Mouse (Mus musculus) hindbrain, postnatal 0 days (tissue): ENCODE measurements around the gene Ppp1r7. TPM values are rescaled to one million over a fixed set of nuclear protein-coding genes. Genes with fewer than 3 reads are reported as not detected.
"Not testable (repeated sequence)": the region's sequence is repeated elsewhere in the genome, so short reads cannot be mapped to it uniquely, and the experiment has no call there.

Experiments used
- ATAC-seq: fragments of 200-750 bp; cut with Nextera tagmentation; 2 replicates; pipeline ENCODE4 v1.8.0; 2017; ENCODE audit warnings: mild to moderate bottlenecking, moderate TSS enrichment, moderate library complexity
- DNase-seq: peaks from one replicate; pipeline ENCODE4 v3.0.0-alpha.2; 2015; ENCODE audit warnings: low spot score
- H3K27ac ChIP-seq: fragments of 300-500 bp; sonication (generic); 2 replicates; pipeline ENCODE4 v1.5.1; 2014; ENCODE audit warnings: mild to moderate bottlenecking
- H3K27me3 ChIP-seq: fragments of 300-500 bp; sonication (generic); 2 replicates; pipeline ENCODE4 v1.6.1; 2014; ENCODE audit warnings: low read length, mixed read lengths; ENCODE audit not compliant: insufficient read depth
- H3K36me3 ChIP-seq: fragments of 300-500 bp; sonication (generic); 2 replicates; pipeline ENCODE4 v1.6.1; 2014; ENCODE audit warnings: low read length, mixed read lengths; ENCODE audit not compliant: insufficient read depth
- H3K4me1 ChIP-seq: fragments of 300-500 bp; sonication (generic); 2 replicates; pipeline ENCODE4 v1.6.1; 2014; ENCODE audit warnings: antibody characterized with exemption, low read length, mixed read lengths; ENCODE audit not compliant: insufficient read depth
- H3K4me2 ChIP-seq: fragments of 300-500 bp; sonication (generic); 2 replicates; pipeline ENCODE4 v1.6.1; 2014; ENCODE audit warnings: low read depth, mild to moderate bottlenecking, low read length, moderate library complexity, mixed read lengths
- H3K4me3 ChIP-seq: fragments of 300-500 bp; sonication (generic); 2 replicates; pipeline ENCODE4 v1.5.1; 2014; ENCODE audit warnings: low read length
- H3K9ac ChIP-seq: fragments of 300-500 bp; sonication (generic); replicated peaks from 2 replicates; pipeline ENCODE4 v1.6.1; 2014; ENCODE audit warnings: mild to moderate bottlenecking, low read length, moderate library complexity, mixed read lengths
- H3K9me3 ChIP-seq: fragments of 300-500 bp; sonication (generic); 2 replicates; pipeline ENCODE4 v1.6.1; 2016; ENCODE audit warnings: low read length, mixed read lengths
- CTCF ChIP-seq: IDR thresholded peaks from 2 replicates; pipeline ENCODE4 v1.5.1; 2016; ENCODE audit warnings: antibody characterized with exemption, control low read depth, low read depth
- WGBS: fragments of 180-500 bp; shearing (Covaris S2); extraction: QIAGEN DNeasy Blood & Tissue Kit; methylation state at CpG from one replicate; pipeline ENCODE4 v1.1.7; 2014; 5-methylcytosine and 5-hydroxymethylcytosine counted together
- polyA plus RNA-seq: library from polyadenylated mRNA; unstranded; fragments of >200 nt; fragmentation: Nextera tagmentation; extraction: Ambion mirVana; gene quantifications from 2 replicates; pipeline ENCODE4 v1.2.1, GENCODE M21; 2015
- total RNA-seq: library from RNA; depleted of rRNA; stranded (reverse); fragments of >200 nt; gene quantifications from 2 replicates; pipeline ENCODE4 v1.2.3, GENCODE M21; 2014; rRNA removed

Gene Ppp1r7
- 10.2 TPM in 2 replicates for total RNA-seq
- polyA plus RNA-seq: 62.2 and 67.1 TPM in 2 replicates

DNA sequence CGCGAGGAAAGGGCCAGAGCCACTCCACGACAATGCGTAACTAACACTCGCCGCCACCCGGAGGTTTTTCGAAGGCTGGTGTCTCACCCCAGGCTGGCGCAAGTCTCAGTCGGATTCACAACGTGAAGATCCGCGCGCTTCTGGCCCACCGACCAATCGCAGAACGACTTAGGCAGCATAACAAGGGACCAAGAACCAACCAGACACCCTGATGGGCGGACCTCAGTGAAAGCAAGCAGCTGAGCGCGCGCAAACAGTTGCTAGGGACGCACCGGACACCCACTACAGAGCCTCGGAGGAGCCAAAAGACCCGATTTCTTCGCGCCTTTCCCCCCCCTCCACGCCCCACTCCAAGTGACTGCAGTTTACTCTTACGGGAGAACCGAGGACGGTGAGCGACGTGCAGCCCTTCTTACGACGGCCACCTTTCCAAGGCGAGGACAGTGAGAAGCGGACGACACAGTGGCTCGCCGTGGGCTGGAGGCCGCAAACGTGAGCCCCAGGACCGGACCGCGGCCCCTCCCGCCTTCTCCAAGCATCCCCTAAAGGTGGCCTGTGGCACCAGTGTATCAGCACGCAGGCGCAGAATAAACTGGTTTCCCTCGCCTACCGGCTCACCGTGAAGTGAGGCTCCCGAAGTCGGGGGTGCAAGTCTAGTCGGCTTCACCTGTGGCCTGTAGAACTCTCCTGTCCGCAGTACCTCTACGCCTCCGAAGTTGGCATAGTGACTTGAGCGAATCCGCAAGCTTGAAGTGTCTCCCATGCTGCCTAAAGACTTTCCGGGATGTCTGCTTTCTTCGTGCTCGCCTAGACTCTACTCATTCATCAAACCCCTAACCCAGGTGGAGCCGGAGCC is at the start of gene Ppp1r7, which contains the start of gene Pask:
TSS of gene Ppp1r7 (plus strand) at position 207 of the 856 bp plus-strand sequence.
TSS of gene Pask (minus strand) at position 835 of the 856 bp plus-strand sequence.
- H3K36me3 ChIP-seq: no peaks in the 10 kb centered on the region
- H3K4me1 ChIP-seq: peaks cover 8% of the 10 kb centered on the region
- peak within 1 kb of the TSS; percentile 75 for H3K27ac ChIP-seq
- H3K4me3 ChIP-seq: peak within 1 kb of the TSS; percentile 66
- WGBS: under 1% methylated on average over 63 of the region's 63 CpGs
- DNase-seq (peak; percentile 98), ATAC-seq (peak; percentile 95)
- no peaks in the 10 kb centered on the region for H3K9me3 ChIP-seq
- H3K4me2 ChIP-seq: peak within 1 kb of the TSS; percentile 64
- H3K9ac ChIP-seq: peak within 1 kb of the TSS; percentile 79
- no peak for TF ChIP-seq CTCF
- H3K27me3 ChIP-seq: no peaks in the 10 kb centered on the region

DNA sequence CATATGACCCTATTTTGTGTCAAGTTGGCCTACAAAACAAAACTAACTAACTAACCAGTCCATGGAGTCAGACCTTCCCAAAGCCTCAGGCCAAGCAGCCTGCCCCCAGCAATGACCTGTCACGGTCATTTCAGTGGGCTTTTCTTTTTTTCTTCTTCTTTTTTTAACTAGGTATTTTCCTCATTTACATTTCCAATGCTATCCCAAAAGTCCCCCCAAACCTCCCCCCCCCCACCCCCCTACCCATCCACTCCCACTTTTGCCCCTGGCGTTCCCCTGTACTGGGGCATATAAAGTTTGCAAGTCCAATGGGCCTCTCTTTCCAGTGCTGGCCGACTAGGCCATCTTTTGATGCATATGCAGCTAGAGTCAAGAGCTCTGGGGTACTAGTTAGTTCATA is 48.2 kb upstream of the Ppp1r7 start:
- H3K4me1 ChIP-seq, H3K4me3 ChIP-seq, H3K27me3 ChIP-seq, H3K9ac ChIP-seq, DNase-seq, H3K4me2 ChIP-seq, ATAC-seq, H3K27ac ChIP-seq, H3K9me3 ChIP-seq: not testable (repeated sequence)
- WGBS: 69% methylated on average over 3 of the region's 3 CpGs
- H3K36me3 ChIP-seq: peaks cover 23% of the 10 kb centered on the region

DNA sequence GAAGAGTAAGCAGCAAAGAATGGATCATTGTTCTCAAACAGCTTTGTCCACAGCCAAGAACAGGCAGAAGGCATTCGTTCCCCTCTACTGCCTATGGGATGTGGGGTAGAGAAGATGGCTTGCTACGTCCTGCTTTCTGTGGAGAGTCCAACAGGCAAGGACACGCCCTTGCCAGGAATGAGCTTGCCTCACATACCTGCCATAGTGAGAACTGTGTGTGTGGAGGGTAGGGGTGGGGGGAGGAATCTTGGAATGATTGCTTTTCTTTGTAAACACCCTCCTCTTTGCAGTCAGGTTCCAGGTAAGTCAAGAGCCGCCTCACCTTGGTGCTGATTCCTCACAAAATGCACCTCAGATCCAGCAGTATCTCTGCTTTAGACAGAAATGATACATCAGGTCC is 42.9 kb upstream of the Ppp1r7 start:
- no peak overlapping the region for H3K4me3 ChIP-seq
- DNase-seq (no peak), ATAC-seq (no peak)
- H3K9me3 ChIP-seq: no peaks in the 10 kb centered on the region
- H3K4me2 ChIP-seq: no peak overlapping the region
- no peak for TF ChIP-seq CTCF
- 90% methylated on average over 4 of the region's 4 CpGs for WGBS
- H3K36me3 ChIP-seq: peaks cover 44% of the 10 kb centered on the region
- no peak overlapping the region for H3K9ac ChIP-seq
- no peaks in the 10 kb centered on the region for H3K4me1 ChIP-seq
- no peaks in the 10 kb centered on the region for H3K27me3 ChIP-seq
- H3K27ac ChIP-seq: no peak overlapping the region

DNA sequence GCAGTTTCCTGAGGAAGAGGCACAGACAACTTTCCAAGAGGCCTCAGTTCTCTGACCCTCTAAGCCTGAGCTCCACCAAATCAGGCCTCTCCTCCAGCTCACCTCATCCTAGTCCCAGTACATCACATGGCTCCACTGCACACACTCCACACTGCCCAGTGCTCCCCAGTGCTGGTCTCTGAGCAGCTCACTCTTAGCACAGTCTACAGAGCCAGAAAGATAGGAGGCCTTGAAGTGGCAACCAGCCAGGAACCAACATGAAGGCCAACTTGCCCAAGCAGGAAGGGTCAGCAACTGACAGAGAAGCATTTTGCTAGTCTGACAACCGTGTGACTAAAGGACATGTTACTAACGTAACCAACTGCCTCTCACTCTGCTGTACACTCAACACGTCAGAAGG is 42.1 kb upstream of the Ppp1r7 start:
- no peak overlapping the region for H3K4me3 ChIP-seq
- H3K9ac ChIP-seq: 0 out of 2 replicates have a peak overlapping the region, but pooled peaks have one; percentile 17
- H3K9me3 ChIP-seq: no peaks in the 10 kb centered on the region
- H3K4me2 ChIP-seq: no peak overlapping the region
- H3K27me3 ChIP-seq: no peaks in the 10 kb centered on the region
- H3K36me3 ChIP-seq: peaks cover 42% of the 10 kb centered on the region
- DNase-seq (no peak), ATAC-seq (no peak)
- H3K4me1 ChIP-seq: no peaks in the 10 kb centered on the region
- no peak overlapping the region for H3K27ac ChIP-seq
- TF ChIP-seq CTCF: no peak
- 67% methylated on average over 3 of the region's 3 CpGs for WGBS

DNA sequence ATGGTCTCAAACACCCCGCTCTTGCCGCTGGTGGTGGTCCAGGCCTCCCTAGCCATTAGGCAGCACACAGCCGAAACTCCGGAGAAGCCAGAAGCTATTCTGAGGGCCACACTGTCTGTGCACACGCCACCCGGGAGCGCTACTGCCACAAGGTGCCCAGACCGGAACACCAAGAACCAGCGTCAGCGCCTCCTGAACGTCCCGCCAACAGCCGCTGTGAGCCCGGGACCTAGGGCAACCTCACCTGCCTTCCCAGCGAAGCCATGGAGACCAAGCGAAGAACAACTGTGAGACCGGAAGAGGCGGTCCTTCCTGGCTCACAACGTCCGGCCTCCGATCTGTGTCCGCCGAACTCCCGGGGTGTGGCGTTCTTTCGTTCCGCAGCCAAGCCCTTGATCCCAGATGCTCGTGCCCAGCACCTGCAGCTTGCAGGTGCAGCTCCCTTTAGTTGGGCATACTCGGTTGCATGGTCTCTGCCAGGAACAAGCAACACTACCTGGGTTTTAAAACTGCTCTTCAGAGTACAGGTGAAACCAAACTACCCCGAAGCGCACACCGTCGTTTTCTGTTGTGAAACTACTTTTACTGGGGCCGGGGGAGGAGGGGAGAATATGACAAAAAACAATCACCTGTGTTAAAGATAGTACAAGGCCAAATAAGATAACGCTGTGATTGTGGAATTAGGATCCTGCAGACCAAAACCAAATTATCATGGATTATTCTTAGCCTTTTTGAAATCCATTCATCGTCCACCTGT is 36.9 kb upstream of the Ppp1r7 start, which contains the start of gene Mterf4:
TSS of gene Mterf4 (minus strand) at position 335 of the 757 bp plus-strand sequence.
- Histone ChIP-seq H3K27me3 (no peaks in the 10 kb centered on the region), H3K36me3 (peaks cover 14% of the 10 kb centered on the region; the same call in 1 of the 2 replicates), H3K4me1 (no peaks in the 10 kb centered on the region), H3K4me3 (peak within 1 kb of the TSS; percentile 87), H3K9ac (peak within 1 kb of the TSS; percentile 77), H3K27ac (peak within 1 kb of the TSS; percentile 65; the same call in 1 of the 2 replicates), H3K4me2 (peak within 1 kb of the TSS; percentile 87), H3K9me3 (no peaks in the 10 kb centered on the region)
- TF ChIP-seq CTCF: peak; percentile 22
- 8% methylated on average over 36 of the region's 36 CpGs for WGBS
- ATAC-seq (peak; percentile 95), DNase-seq (peak; percentile 92)

DNA sequence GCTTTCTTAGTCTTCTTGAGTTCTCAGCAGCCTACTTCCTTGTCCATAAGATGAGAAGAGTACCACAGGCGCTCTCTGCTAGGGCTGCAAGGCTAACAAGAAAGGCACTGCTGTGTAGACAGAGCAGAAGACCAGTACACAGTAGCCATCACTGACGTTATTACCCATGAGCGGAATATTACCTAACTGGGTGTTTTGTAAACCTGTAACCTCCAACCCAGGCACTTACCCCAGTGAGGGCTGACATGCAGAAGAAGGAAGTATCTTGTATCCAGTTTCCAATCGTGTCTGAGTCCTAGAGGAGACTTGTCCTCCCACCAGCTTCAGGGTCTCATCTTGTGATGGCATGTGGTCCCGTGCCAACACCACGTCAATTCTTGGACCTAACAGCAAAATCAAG is 18.7 kb upstream of the Ppp1r7 start:
- Histone ChIP-seq H3K36me3 (peaks cover 58% of the 10 kb centered on the region), H3K27me3 (no peaks in the 10 kb centered on the region), H3K4me1 (no peaks in the 10 kb centered on the region), H3K4me3 (no peak overlapping the region), H3K4me2 (no peak overlapping the region), H3K27ac (no peak overlapping the region), H3K9ac (no peak overlapping the region), H3K9me3 (no peaks in the 10 kb centered on the region)
- ATAC-seq (no peak), DNase-seq (no peak)
- WGBS: 93% methylated on average over 6 of the region's 6 CpGs
- TF ChIP-seq CTCF: no peak
